ENCODE assay signal across 1 mouse cellular context in genomic region chr10:96691319-96691870, GRCm38 (mm10).
TF ChIP-seq lines count a peak whose summit lies in the region.

No protein-coding gene starts in this region.

TF ChIP-seq in CH12.LX, 34 proteins besides CTCF, POLR2A, EP300 and RAD21 (continued from another document):
- TF ChIP-seq MAFK (IDR thresholded peaks at IDR 0.05; ENCODE audit: insufficient replicate concordance, low read length): no peak
- no peak for TF ChIP-seq USF1 (IDR thresholded peaks at IDR 0.05; ENCODE audit: low read depth, low read length)
- no peak for TF ChIP-seq BHLHE40 (IDR thresholded peaks at IDR 0.05; ENCODE audit: low read depth, low read length)
- no peak for TF ChIP-seq PAX5 (IDR thresholded peaks at IDR 0.05; ENCODE audit: low read length)
- no peak for TF ChIP-seq MYC (IDR thresholded peaks at IDR 0.05; ENCODE audit: low read depth, low read length)
- TF ChIP-seq MXI1 (IDR thresholded peaks at IDR 0.05; ENCODE audit: low read depth, low read length): no peak
- no peak for TF ChIP-seq MEF2A (IDR thresholded peaks at IDR 0.05; ENCODE audit: borderline replicate concordance, low read depth, low read length)
- no peak for TF ChIP-seq ETS1 (conservative IDR thresholded peaks at IDR 0.05; ENCODE audit: low read depth, low read length)
TF ChIP-seq in CH12.LX: peak in this region for 0.
